Mouse (Mus musculus): Measurements from ENCODE around the gene Siah1a.

Siah1a gene

GRCm38 (mm10) chr8:86702453-86702852, 43.3 kb downstream of the Siah1a start:
- DNase-seq (ENCODE audit: low spot score in 2 of 2), result no peak

DNA sequence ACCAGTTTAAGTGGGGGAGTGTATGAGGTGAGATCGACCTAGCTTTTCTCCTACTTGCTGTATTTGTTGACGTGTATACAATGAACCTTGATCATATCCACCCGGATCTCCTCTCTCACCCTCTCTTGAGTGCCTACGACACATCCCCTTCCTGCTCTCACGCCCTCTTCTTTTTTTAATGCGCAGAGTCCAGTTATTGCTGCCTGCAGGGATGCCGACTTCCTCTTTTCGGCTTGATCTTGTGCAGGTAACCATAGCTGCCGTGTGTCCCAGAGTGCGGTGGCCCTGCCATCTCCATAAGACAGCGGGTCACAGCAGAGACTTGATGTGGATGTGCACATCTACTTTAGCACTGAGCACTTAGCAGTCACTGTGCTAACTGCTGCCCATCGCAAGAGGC, 46.3 kb downstream of the Siah1a start:
- DNase-seq (ENCODE audit: low spot score in 2 of 2), result no peak

GRCm38 (mm10) chr8:86698811-86699421, 46.8 kb downstream of the Siah1a start:
- no peak for DNase-seq (ENCODE audit: low spot score in 2 of 2)

- DNase-seq (ENCODE audit: low spot score in 2 of 2), result no peak
Measured at GRCm38 (mm10) chr8:86695703-86696102, 50.0 kb downstream of the Siah1a start.

- no peak for DNase-seq (ENCODE audit: low spot score in 2 of 2)
Measured at GRCm38 (mm10) chr8:86694011-86694410, 51.7 kb downstream of the Siah1a start.

GRCm38 (mm10) chr8:86692107-86692506, 53.6 kb downstream of the Siah1a start:
- no peak for DNase-seq (ENCODE audit: low spot score in 2 of 2)

GRCm38 (mm10) chr8:86686629-86687028, 59.1 kb downstream of the Siah1a start:
- DNase-seq (ENCODE audit: low spot score in 2 of 2), result no peak
